Mouse (Mus musculus) limb, embryonic 15.5 days (tissue): ENCODE measurements around the gene Alg14. TPM values are rescaled to one million over a fixed set of nuclear protein-coding genes. Genes with fewer than 3 reads are reported as not detected.
A peak's percentile ranks its signal among the peaks of the same experiment; 100 is the strongest.

Experiments used
- ATAC-seq: fragments of 200-750 bp; cut with Nextera tagmentation; 2 replicates; pipeline ENCODE4 v1.8.0; 2017; ENCODE audit warnings: low read depth, moderate TSS enrichment; ENCODE audit not compliant: insufficient number of reproducible peaks, low FRiP score, low TSS enrichment
- H3K27ac ChIP-seq: fragments of 300-500 bp; sonication (generic); 2 replicates; pipeline ENCODE4 v1.5.1; 2015; ENCODE audit warnings: moderate library complexity, mild to moderate bottlenecking, inconsistent platforms
- H3K27me3 ChIP-seq: fragments of 300-500 bp; sonication (generic); 2 replicates; pipeline ENCODE4 v1.6.1; 2015; ENCODE audit warnings: inconsistent platforms
- H3K36me3 ChIP-seq: fragments of 300-500 bp; sonication (generic); 2 replicates; pipeline ENCODE4 v1.6.1; 2015; ENCODE audit warnings: inconsistent platforms
- H3K4me1 ChIP-seq: fragments of 300-500 bp; sonication (generic); 2 replicates; pipeline ENCODE4 v1.6.1; 2015; ENCODE audit warnings: inconsistent platforms
- H3K4me2 ChIP-seq: fragments of 300-500 bp; sonication (generic); 2 replicates; pipeline ENCODE4 v1.6.1; 2015; ENCODE audit warnings: mild to moderate bottlenecking, inconsistent platforms
- H3K4me3 ChIP-seq: fragments of 300-500 bp; sonication (generic); 2 replicates; pipeline ENCODE4 v1.5.1; 2015; ENCODE audit warnings: mild to moderate bottlenecking, inconsistent platforms
- H3K9ac ChIP-seq: fragments of 300-500 bp; sonication (generic); 2 replicates; pipeline ENCODE4 v1.6.1; 2015; ENCODE audit warnings: inconsistent platforms
- H3K9me3 ChIP-seq: fragments of 300-500 bp; sonication (generic); 2 replicates; pipeline ENCODE4 v1.6.1; 2016; ENCODE audit warnings: inconsistent platforms
- WGBS: fragments of 180-500 bp; shearing (Covaris S2); methylation state at CpG from one replicate; pipeline ENCODE4 v1.1.7; 2015; 5-methylcytosine and 5-hydroxymethylcytosine counted together
- polyA plus RNA-seq: library from polyadenylated mRNA; unstranded; fragments of >200 nt; fragmentation: Nextera tagmentation; extraction: Ambion mirVana; gene quantifications from 2 replicates; pipeline ENCODE4 v1.2.1, GENCODE M21; 2015

The Alg14 gene
- polyA plus RNA-seq, 1 experiment from 2014 or later = 41.6 TPM

- no peak for ATAC-seq
- Histone ChIP-seq H3K27ac (no peak overlapping the region), H3K9ac (no peak overlapping the region), H3K4me2 (no peak overlapping the region), H3K27me3 (no peaks in the 10 kb centered on the region), H3K4me3 (no peak overlapping the region), H3K4me1 (peaks cover 4% of the 10 kb centered on the region), H3K9me3 (no peaks in the 10 kb centered on the region), H3K36me3 (no peaks in the 10 kb centered on the region)
- 46% methylated on average over 7 of the region's 7 CpGs for WGBS
Observed at GRCm38 (mm10) chr3:121396561-121396960, 105.0 kb downstream of the Alg14 start.

DNA sequence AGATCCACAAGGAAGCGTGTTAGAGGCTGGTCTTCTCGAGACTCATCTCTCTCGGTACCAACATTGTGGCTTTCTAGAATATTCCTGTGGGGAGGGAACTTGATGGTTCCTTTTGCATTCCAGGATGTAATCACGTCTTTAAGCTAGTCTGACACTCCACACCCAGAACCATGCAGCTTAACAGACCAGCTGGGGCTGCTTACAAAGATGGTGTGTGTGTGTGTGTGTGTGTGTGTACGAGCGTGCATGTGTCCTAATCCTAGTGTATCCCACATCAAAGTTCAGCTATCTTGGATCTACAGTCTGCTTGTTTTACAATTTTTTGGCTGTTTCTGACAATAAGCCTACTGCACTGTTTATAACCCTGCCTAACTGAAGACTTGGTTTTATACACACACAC, 105.4 kb downstream of the Alg14 start:
- no peak overlapping the region for H3K27ac ChIP-seq
- no peaks in the 10 kb centered on the region for H3K36me3 ChIP-seq
- no peak overlapping the region for H3K4me3 ChIP-seq
- no peaks in the 10 kb centered on the region for H3K9me3 ChIP-seq
- H3K27me3 ChIP-seq = no peaks in the 10 kb centered on the region
- WGBS = 44% methylated on average over 6 of the region's 6 CpGs
- no peak overlapping the region for H3K9ac ChIP-seq
- peaks cover 4% of the 10 kb centered on the region for H3K4me1 ChIP-seq
- H3K4me2 ChIP-seq = no peak overlapping the region
- ATAC-seq = no peak

GRCm38 (mm10) chr3:121401384-121401783, 109.8 kb downstream of the Alg14 start:
- Histone ChIP-seq H3K36me3 (no peaks in the 10 kb centered on the region), H3K27me3 (no peaks in the 10 kb centered on the region), H3K9me3 (no peaks in the 10 kb centered on the region), H3K27ac (no peak overlapping the region), H3K4me1 (peaks cover 4% of the 10 kb centered on the region), H3K4me3 (no peak overlapping the region), H3K9ac (no peak overlapping the region), H3K4me2 (no peak overlapping the region)
- 71% methylated on average over 4 of the region's 4 CpGs for WGBS
- ATAC-seq = no peak

GRCm38 (mm10) chr3:121402096-121402495, 110.5 kb downstream of the Alg14 start:
- H3K9me3 ChIP-seq = no peaks in the 10 kb centered on the region
- H3K4me3 ChIP-seq = no peak overlapping the region
- H3K4me1 ChIP-seq = no peaks in the 10 kb centered on the region
- H3K36me3 ChIP-seq = no peaks in the 10 kb centered on the region
- no peak overlapping the region for H3K27ac ChIP-seq
- H3K27me3 ChIP-seq = no peaks in the 10 kb centered on the region
- H3K4me2 ChIP-seq = no peak overlapping the region
- 80% methylated on average over 6 of the region's 6 CpGs for WGBS
- ATAC-seq = no peak
- no peak overlapping the region for H3K9ac ChIP-seq

DNA sequence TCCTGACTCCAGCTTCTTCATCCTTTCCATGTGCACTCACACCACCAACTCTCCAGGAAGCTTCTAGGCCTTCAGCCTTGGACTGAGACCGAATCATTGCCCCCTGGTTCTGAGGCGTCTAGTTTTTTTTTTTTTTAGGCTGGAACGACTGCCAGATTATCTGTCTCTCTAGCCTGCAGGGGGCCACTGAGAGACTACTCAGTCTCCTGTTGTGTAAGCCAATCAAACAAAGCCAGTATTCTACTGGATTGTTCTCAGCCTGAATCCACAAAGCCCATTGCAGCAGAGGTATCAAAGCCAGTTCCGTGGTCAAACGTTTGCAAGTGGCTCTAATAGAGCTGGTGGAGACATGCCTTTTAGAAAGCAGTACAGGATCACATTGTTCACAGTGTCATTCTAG, 111.9 kb downstream of the Alg14 start:
- Histone ChIP-seq H3K36me3 (no peaks in the 10 kb centered on the region), H3K4me1 (peaks cover 8% of the 10 kb centered on the region; the same call in 1 of the 2 replicates), H3K9ac (no peak overlapping the region), H3K9me3 (no peaks in the 10 kb centered on the region), H3K27ac (no peak overlapping the region), H3K4me2 (no peak overlapping the region), H3K4me3 (no peak overlapping the region), H3K27me3 (no peaks in the 10 kb centered on the region)
- 55% methylated on average over 5 of the region's 5 CpGs for WGBS
- ATAC-seq = no peak

- 80% methylated on average over 5 of the region's 5 CpGs for whole genome bisulfite sequencing
- H3K4me1 ChIP-seq = peaks cover 8% of the 10 kb centered on the region; the same call in 1 of the 2 replicates
- H3K4me2 ChIP-seq = no peak overlapping the region
- no peak overlapping the region for H3K4me3 ChIP-seq
- H3K27ac ChIP-seq = no peak overlapping the region
- no peaks in the 10 kb centered on the region for H3K36me3 ChIP-seq
- H3K9ac ChIP-seq = no peak overlapping the region
- H3K27me3 ChIP-seq = no peaks in the 10 kb centered on the region
- no peaks in the 10 kb centered on the region for H3K9me3 ChIP-seq
- no peak for ATAC-seq
Observed at GRCm38 (mm10) chr3:121405101-121405500, 113.5 kb downstream of the Alg14 start.

- no peak overlapping the region for H3K4me3 ChIP-seq
- peaks cover 8% of the 10 kb centered on the region; the same call in 1 of the 2 replicates for H3K4me1 ChIP-seq
- H3K27ac ChIP-seq = 0 out of 2 replicates have a peak overlapping the region, but pooled peaks have one; percentile 11
- H3K9me3 ChIP-seq = no peaks in the 10 kb centered on the region
- no peaks in the 10 kb centered on the region for H3K27me3 ChIP-seq
- 53% methylated on average over 9 of the region's 9 CpGs for WGBS
- H3K36me3 ChIP-seq = no peaks in the 10 kb centered on the region
- no peak for ATAC-seq
- no peak overlapping the region for H3K9ac ChIP-seq
- no peak overlapping the region for H3K4me2 ChIP-seq
Observed at GRCm38 (mm10) chr3:121407417-121407816, 115.8 kb downstream of the Alg14 start.

DNA sequence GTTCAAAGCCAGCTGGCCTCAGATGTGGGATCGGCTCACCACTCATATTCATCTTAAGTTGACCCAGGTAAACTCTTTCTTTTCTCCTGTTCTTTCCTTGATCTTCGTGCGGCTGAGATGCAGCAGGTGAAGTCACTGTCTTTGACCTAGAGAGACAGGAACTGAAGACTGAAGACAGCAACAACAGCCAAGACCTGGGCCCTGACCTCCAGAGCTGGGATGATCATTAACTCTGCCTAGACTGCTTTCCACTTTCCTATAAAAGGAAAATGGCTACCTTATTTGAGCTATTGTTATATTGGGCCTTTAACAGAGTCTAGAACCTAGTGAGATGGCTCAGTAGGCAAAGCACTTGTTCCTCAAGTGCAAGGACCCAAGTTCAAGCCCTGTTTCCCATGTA, 116.8 kb downstream of the Alg14 start:
- H3K27ac ChIP-seq = no peak overlapping the region
- no peak overlapping the region for H3K9ac ChIP-seq
- H3K4me3 ChIP-seq = no peak overlapping the region
- ATAC-seq = no peak
- H3K4me1 ChIP-seq = peaks cover 8% of the 10 kb centered on the region; the same call in 1 of the 2 replicates
- H3K36me3 ChIP-seq = no peaks in the 10 kb centered on the region
- 97% methylated on average over 3 of the region's 3 CpGs for WGBS
- H3K4me2 ChIP-seq = no peak overlapping the region
- H3K27me3 ChIP-seq = no peaks in the 10 kb centered on the region
- no peaks in the 10 kb centered on the region for H3K9me3 ChIP-seq

DNA sequence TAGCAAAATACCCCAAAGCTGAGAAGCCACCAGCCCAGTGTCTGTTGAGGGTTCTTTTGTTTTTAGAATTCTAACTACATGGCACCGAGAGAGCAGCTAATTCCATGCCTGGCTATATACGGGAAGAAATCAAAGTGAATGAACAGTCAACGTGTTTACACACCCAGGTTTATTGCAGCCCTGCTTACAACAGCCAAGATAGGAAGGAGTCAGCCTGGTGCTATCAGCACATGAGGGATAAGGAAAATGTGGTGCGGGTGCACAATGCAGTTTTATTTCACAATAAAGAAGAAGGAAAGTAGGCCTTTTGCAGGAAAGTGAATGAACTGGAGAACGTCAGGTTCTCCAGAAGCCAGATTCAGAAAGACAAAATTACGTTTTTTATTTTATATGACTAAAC, 119.9 kb downstream of the Alg14 start:
- Histone ChIP-seq H3K4me1 (peaks cover 8% of the 10 kb centered on the region; the same call in 1 of the 2 replicates), H3K36me3 (no peaks in the 10 kb centered on the region), H3K9ac (no peak overlapping the region), H3K9me3 (no peaks in the 10 kb centered on the region), H3K4me2 (no peak overlapping the region), H3K27ac (no peak overlapping the region), H3K4me3 (no peak overlapping the region), H3K27me3 (no peaks in the 10 kb centered on the region)
- ATAC-seq = no peak
- 43% methylated on average over 6 of the region's 6 CpGs for WGBS

Other genes starting within 250 kb of the Alg14 start
- 5.3 and 5.9 TPM in 2 replicates for gene Rwdd3, start 120.1 kb upstream of the Alg14 start, polyA plus RNA-seq
- gene Tmem56, start 8.7 kb upstream of the Alg14 start, polyA plus RNA-seq = 1.1 and 1.3 TPM in 2 replicates
- 720 and 793 TPM in 2 replicates for gene Cnn3, start 134.7 kb downstream of the Alg14 start, polyA plus RNA-seq
- gene Slc44a3, start 240.6 kb downstream of the Alg14 start, polyA plus RNA-seq = 2.4 and 2.8 TPM in 2 replicates